Mouse (Mus musculus) telencephalon, adult 2 months (tissue): ENCODE data around the gene Sprtn.

Source experiments
- DNase-seq: peaks from one replicate; pipeline ENCODE4 v3.0.0-alpha.2; 2011; ENCODE audit warnings: low read depth, low spot score

Gene Sprtn

DNA sequence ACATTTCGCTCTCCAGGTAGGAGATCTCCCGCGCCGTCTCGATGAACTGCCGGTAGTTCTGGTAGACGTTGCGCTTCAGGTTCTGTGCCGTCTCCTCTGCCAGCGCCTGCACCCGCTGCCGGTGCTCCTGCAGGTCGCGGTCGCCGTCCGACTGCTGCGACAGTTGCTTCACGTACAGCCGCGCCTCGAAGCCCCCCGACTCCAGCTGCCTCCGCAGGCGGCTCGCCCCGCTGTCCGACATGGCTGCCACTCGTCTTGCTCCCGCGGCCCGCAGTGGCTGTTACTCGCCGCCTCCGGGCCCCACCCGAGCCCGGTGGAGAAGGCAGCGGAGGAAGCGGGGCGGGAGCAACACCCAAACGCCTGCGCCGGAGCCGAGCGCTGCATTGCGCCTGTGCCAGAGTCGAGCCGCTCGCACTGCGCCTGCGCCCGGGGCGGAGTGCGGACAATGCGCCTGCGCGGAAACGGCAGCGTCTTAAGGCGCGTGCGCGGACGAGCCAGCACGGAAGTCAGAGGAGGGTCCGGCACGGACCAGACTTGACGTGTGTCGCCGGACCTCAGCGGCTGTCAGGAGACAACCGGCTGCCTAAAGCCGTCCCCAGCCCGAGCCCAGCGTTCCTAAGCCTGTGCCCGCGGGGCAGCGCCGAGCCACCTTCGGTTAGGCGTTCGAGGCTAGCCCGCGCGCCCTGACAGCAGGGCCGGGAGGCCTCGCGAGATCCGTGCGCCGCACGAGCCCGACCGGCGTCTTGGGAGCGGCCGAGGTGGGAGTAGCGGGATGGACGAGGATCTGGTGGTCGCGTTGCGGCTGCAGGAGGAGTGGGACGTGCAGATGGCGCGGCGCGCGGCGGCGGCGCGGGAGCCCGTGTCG, at the start of gene Sprtn, which contains the start of gene Exoc8:
Gene Sprtn, plus strand, starts transcription at position 501 of the 865 bp plus-strand sequence.
Gene Exoc8, minus strand, starts transcription at position 320 of the 865 bp plus-strand sequence.
- DNase-seq: peak; percentile 85

- DNase-seq: no peak
Observed at GRCm38 (mm10) chr8:124853511-124853910, 44.2 kb upstream of the Sprtn start.

- DNase-seq: no peak
Observed at GRCm38 (mm10) chr8:124859466-124859865, 38.2 kb upstream of the Sprtn start.

DNA sequence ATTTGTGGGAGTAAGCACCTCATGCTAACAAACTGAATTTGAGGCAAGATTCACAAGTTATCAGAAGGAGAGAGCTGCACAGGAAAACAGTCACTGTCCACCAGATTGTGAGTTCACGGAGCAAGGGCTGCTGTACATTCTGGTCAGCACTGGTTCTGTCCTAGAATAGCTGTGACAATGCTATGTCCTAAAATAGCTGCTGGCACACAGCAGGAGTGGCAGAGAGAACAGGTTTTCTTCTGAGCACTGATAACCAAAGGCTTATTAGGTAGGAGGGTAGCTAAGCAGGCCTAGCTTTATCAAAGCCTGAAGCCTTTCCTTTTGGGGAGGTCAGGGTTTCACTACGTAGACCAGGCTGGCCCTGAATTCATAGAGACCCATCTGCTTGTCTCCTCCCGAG, 37.5 kb upstream of the Sprtn start:
- DNase-seq: no peak

DNA sequence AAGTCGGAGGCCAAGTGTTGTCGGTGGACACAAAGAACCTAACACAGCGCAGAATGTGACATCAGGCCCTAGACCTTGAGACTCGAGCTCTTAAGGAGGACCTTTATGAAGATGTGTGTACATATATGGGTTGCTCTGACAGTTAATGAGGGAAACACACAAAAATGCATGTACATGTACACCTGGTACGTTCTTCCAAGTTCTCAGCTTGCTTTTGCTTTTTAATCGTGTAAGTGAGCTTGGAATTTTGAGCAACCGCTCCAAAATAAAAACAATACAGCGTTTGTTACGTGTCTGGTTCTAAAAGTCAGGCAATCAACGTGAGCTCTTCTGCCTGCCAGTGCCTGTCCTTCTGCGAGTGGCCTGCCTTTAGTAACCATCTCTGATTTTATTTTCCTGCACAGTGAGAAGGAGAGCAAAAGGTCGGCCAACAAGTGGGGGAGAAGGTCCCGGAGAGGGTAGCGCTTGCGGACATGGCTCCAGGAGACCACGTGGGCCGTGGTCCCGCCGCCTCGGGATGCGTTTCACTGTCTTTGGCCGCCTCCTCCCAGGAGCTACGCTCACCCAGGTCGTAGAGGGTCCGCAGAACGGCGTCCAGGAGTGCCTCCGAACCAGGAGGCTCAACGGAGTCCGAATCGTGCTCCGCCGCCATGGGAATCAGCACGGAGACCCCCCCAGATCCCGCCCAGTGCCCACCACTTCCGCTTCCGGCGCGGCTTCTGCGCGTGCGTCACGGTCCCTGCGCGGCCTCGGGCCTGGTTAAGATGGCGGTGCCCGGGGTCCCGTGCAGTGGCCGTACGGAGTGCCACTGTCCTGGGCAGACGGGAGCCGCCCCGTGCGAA, 35.1 kb upstream of the Sprtn start, which contains the start of the genes Gnpat and 2810004N23Rik:
Gene Gnpat, plus strand, starts transcription at position 713 of the 842 bp plus-strand sequence.
Gene 2810004N23Rik, minus strand, starts transcription at position 800 of the 842 bp plus-strand sequence.
- peak; percentile 75 for DNase-seq

- DNase-seq: peak; percentile 17
Observed at GRCm38 (mm10) chr8:124863163-124863677, 34.5 kb upstream of the Sprtn start.

DNA sequence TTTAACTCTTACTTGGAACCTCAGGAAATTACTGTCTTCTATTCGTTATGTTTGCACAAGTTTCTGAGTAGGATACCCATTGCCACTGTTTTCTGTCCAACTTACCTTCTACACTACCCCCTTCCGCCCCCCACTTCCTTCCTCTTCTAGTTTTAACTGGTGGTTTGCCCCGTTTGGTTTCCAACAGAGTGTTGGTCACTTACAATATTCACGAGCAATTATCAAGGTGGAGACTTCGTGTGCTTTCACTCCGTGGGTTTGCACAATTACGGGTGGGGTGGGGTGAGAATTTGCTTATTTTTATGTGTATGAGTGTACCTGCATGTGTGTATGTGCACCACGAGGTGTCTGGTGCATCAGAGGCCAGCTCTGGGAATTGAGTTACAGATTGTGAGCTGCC, 34.0 kb upstream of the Sprtn start:
- DNase-seq: no peak

- DNase-seq: no peak
Observed at GRCm38 (mm10) chr8:124866669-124867068, 31.0 kb upstream of the Sprtn start.

- DNase-seq: no peak
Observed at GRCm38 (mm10) chr8:124867126-124867525, 30.6 kb upstream of the Sprtn start.

DNA sequence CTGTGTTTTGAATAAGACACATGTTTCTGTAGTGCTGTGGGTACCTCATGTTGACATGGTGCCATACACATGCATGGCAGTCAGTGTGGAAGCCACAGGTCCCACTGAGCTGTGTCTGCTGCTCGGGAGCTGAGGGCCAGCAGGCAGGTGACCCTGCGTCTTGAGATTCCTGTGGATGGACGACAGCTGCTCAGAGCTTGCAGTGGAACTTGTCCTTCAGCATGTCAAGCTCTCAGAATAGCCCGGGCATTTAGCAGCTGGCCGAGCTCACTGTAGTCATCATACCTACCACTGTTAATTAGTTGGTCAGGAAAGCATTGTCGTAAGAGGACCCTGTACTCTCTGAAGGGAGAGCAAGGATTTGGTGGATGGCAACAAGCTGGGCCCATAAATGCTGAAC, 28.0 kb upstream of the Sprtn start:
- no peak for DNase-seq

GRCm38 (mm10) chr8:124871474-124871873, 26.2 kb upstream of the Sprtn start:
- no peak for DNase-seq

DNA sequence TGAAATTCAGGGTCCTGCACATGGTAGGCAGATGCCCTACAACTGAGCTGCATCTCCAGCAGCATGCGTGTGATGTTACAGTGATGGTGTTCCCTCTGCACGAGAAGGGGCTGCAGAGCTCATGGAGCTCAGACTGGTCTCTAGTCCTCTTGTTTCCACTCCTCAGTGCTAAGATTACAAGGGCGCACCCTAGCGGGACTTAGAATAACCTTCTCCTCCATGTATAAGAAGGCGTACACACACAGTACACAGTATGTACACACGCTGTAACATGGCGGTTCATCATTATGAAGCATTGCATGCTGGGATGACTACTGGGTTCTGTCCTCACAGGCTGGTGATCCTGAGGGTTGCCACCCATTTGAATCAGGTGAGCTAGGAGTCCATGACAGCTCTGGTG, 25.6 kb upstream of the Sprtn start:
- no peak for DNase-seq

- DNase-seq: no peak
Observed at GRCm38 (mm10) chr8:124872690-124873089, 25.0 kb upstream of the Sprtn start.

- DNase-seq: peak; percentile 17
Observed at GRCm38 (mm10) chr8:124878141-124878540, 19.5 kb upstream of the Sprtn start.

DNA sequence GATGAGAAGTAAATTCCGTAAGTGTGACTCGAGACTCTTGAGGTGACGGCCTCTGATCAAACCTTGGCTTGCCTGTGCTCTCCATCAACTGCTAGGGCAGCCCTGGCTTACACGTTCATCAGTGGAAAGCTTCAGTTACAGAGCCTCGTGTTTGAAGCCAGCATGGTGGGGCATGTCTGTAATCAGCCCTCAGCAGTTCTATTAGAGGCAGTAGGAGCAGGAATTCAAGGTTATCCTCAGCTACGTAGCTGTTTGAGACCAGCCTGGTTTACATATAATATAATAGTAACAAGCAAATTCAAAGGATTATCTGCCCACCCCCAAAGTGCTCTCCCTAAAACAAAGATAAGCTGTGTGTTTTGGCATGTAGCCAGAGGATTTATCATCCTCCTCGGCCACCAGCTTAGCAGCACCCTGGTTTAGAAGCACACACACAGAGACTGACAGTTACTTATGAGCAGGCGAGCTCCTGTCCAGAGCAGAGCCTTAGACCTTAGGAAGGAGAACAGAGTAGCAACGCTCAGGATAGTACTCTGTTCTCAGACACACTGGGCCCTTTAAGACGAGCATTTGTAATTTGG, 18.6 kb upstream of the Sprtn start:
- DNase-seq: no peak

DNA sequence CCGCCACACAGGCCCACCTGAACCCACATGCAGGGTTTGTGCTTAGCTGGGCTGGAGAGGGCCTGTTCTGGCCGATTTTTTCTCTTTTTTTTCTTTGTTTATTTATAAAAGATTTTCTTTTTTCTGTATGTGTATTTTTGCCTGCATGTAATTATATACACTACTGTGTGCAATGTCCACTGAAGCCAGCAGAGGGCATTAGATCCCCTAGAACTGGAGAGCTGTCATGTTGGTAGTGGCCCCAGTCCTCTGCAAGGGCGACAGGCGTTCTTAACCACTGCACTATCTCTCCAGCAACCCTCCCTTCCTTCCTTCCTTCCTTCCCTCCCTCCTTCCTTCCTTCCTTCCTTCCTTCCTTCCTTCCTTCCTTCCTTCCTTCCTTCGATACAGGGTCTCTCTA, 9.3 kb upstream of the Sprtn start:
- DNase-seq: no peak

GRCm38 (mm10) chr8:124892596-124892995, 5.1 kb upstream of the Sprtn start:
- DNase-seq: no peak

DNA sequence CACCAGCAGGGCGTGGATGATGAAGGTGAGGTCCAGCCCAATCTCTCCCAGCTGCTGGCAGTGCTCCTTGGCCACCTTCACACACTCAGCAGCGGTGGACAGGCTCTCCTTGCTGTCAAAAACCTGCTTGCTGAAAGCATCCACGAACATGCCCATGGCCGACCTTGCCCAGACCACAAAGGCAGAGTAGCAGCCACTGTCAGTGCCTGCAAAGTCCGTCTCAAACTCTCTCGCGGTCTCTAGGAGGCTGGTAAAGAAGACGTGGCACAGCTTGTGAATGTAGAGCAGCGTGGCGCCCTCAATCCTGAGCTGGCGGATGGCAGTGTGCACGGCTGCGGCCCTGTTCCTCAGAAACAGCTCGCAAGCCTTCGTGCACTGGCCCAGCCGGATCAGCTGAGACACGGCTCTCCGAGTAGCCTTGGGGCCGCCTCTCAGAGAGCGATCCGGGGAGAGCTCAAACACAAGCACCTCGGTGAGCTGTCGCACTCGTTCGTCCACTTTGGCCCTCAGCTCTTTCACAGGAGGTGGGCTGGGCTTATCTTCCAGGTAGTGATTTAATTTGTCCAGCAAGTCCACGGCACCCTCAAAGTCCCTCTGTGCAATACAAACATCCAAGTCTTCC, 1.6 kb upstream of the Sprtn start:
- no peak for DNase-seq

GRCm38 (mm10) chr8:124896632-124897385, 877 bp upstream of the Sprtn start:
- peak; percentile 46 for DNase-seq

GRCm38 (mm10) chr8:124898251-124898905, 692 bp downstream of the Sprtn start:
- no peak for DNase-seq
